Mouse (Mus musculus) neural tube, embryonic 12.5 days (tissue): Measurements from ENCODE around the gene Dnase1l3. TPM values are rescaled to one million over a fixed set of nuclear protein-coding genes. Genes with fewer than 3 reads are reported as not detected.
A peak's percentile ranks its signal among the peaks of the same experiment; 100 is the strongest.

Source experiments
- ATAC-seq: fragments of 200-750 bp; cut with Nextera tagmentation; 2 replicates; pipeline ENCODE4 v1.8.0; 2017; ENCODE audit warnings: low read depth, mild to moderate bottlenecking, moderate TSS enrichment, moderate library complexity; ENCODE audit not compliant: low FRiP score
- H3K27ac ChIP-seq: fragments of 300-500 bp; sonication (generic); 2 replicates; pipeline ENCODE4 v1.5.1; 2016
- H3K27me3 ChIP-seq: fragments of 300-500 bp; sonication (generic); replicated peaks from 2 replicates; pipeline ENCODE4 v1.6.1; 2016; ENCODE audit warnings: mild to moderate bottlenecking
- H3K36me3 ChIP-seq: fragments of 300-500 bp; sonication (generic); 2 replicates; pipeline ENCODE4 v1.6.1; 2016; ENCODE audit warnings: mild to moderate bottlenecking
- H3K4me1 ChIP-seq: fragments of 300-500 bp; sonication (generic); 2 replicates; pipeline ENCODE4 v1.6.1; 2016
- H3K4me2 ChIP-seq: fragments of 300-500 bp; sonication (generic); replicated peaks from 2 replicates; pipeline ENCODE4 v1.6.1; 2016; ENCODE audit warnings: mild to moderate bottlenecking
- H3K4me3 ChIP-seq: fragments of 300-500 bp; sonication (generic); 2 replicates; pipeline ENCODE4 v1.5.1; 2016
- H3K9ac ChIP-seq: fragments of 300-500 bp; sonication (generic); 2 replicates; pipeline ENCODE4 v1.6.1; 2016; ENCODE audit warnings: mild to moderate bottlenecking
- H3K9me3 ChIP-seq: fragments of 300-500 bp; sonication (generic); 2 replicates; pipeline ENCODE4 v1.6.1; 2016; ENCODE audit warnings: mild to moderate bottlenecking
- WGBS: fragments of 180-500 bp; shearing (Covaris S2); methylation state at CpG from one replicate; pipeline ENCODE4 v1.1.7; 2016; 5-methylcytosine and 5-hydroxymethylcytosine counted together
- polyA plus RNA-seq: library from polyadenylated mRNA; unstranded; fragments of >200 nt; fragmentation: Nextera tagmentation; extraction: Ambion mirVana; gene quantifications from 2 replicates; pipeline ENCODE4 v1.2.1, GENCODE M21; 2016

Gene Dnase1l3
- polyA plus RNA-seq, 1 experiment from 2014 or later, result 0.15 TPM

GRCm38 (mm10) chr14:7943101-7943800, 51.1 kb downstream of the Dnase1l3 start:
- no peak for ATAC-seq
- H3K4me2 ChIP-seq, result no peak overlapping the region
- no peaks in the 10 kb centered on the region for H3K27me3 ChIP-seq
- H3K36me3 ChIP-seq, result peaks cover 53% of the 10 kb centered on the region
- H3K9ac ChIP-seq, result no peak overlapping the region
- H3K9me3 ChIP-seq, result no peaks in the 10 kb centered on the region
- no peaks in the 10 kb centered on the region for H3K4me1 ChIP-seq
- WGBS, result 92% methylated on average over 7 of the region's 7 CpGs
- no peak overlapping the region for H3K4me3 ChIP-seq
- H3K27ac ChIP-seq, result no peak overlapping the region

- Histone ChIP-seq H3K9ac (no peak overlapping the region), H3K4me3 (no peak overlapping the region), H3K27ac (no peak overlapping the region), H3K36me3 (peaks cover 52% of the 10 kb centered on the region), H3K9me3 (no peaks in the 10 kb centered on the region), H3K27me3 (no peaks in the 10 kb centered on the region), H3K4me2 (no peak overlapping the region), H3K4me1 (0 out of 2 replicates have a peak, but pooled peaks cover 4% of the 10 kb centered on the region)
- no peak for ATAC-seq
- WGBS, result 83% methylated on average over 5 of the region's 5 CpGs
Observed at GRCm38 (mm10) chr14:7941413-7941812, 53.0 kb downstream of the Dnase1l3 start.

- peaks cover 63% of the 10 kb centered on the region for H3K36me3 ChIP-seq
- 87% methylated on average over 19 of the region's 19 CpGs for WGBS
Observed at GRCm38 (mm10) chr14:7938809-7939784, 55.3 kb downstream of the Dnase1l3 start.

GRCm38 (mm10) chr14:7937052-7937630, 57.2 kb downstream of the Dnase1l3 start:
- Histone ChIP-seq H3K27ac (no peak overlapping the region), H3K9ac (no peak overlapping the region), H3K4me3 (no peak overlapping the region), H3K27me3 (no peaks in the 10 kb centered on the region), H3K36me3 (peaks cover 68% of the 10 kb centered on the region), H3K4me2 (peak overlapping the region; percentile 35; the same call in 1 of the 2 replicates), H3K4me1 (0 out of 2 replicates have a peak, but pooled peaks cover 4% of the 10 kb centered on the region), H3K9me3 (no peaks in the 10 kb centered on the region)
- peak; percentile 48; the same call in 1 of the 2 replicates for ATAC-seq
- 21% methylated on average over 17 of the region's 17 CpGs for WGBS

More at GRCm38 (mm10) chr14:7938809-7939784, 55.3 kb downstream of the Dnase1l3 start:
- H3K27ac ChIP-seq, result no peak overlapping the region
- H3K4me2 ChIP-seq, result no peak overlapping the region
- no peak for ATAC-seq
- no peaks in the 10 kb centered on the region for H3K27me3 ChIP-seq
- H3K9me3 ChIP-seq, result no peaks in the 10 kb centered on the region
- no peak overlapping the region for H3K9ac ChIP-seq
- no peak overlapping the region for H3K4me3 ChIP-seq
- H3K4me1 ChIP-seq, result 0 out of 2 replicates have a peak, but pooled peaks cover 4% of the 10 kb centered on the region

- Histone ChIP-seq H3K9me3 (no peaks in the 10 kb centered on the region), H3K9ac (no peak overlapping the region), H3K27me3 (no peaks in the 10 kb centered on the region), H3K4me2 (no peak overlapping the region), H3K4me3 (no peak overlapping the region), H3K27ac (no peak overlapping the region), H3K36me3 (peaks cover 75% of the 10 kb centered on the region), H3K4me1 (0 out of 2 replicates have a peak, but pooled peaks cover 4% of the 10 kb centered on the region)
- ATAC-seq, result no peak
- 94% methylated on average over 7 of the region's 7 CpGs for WGBS
Observed at GRCm38 (mm10) chr14:7934166-7934565, 60.2 kb downstream of the Dnase1l3 start.

GRCm38 (mm10) chr14:7932151-7932550, 62.2 kb downstream of the Dnase1l3 start:
- H3K27me3 ChIP-seq, result no peaks in the 10 kb centered on the region
- 97% methylated on average over 4 of the region's 4 CpGs for WGBS
- no peak for ATAC-seq
- H3K4me3 ChIP-seq, result no peak overlapping the region
- 0 out of 2 replicates have a peak, but pooled peaks cover 4% of the 10 kb centered on the region for H3K4me1 ChIP-seq
- H3K27ac ChIP-seq, result no peak overlapping the region
- peaks cover 82% of the 10 kb centered on the region for H3K36me3 ChIP-seq
- no peaks in the 10 kb centered on the region for H3K9me3 ChIP-seq
- H3K4me2 ChIP-seq, result no peak overlapping the region
- H3K9ac ChIP-seq, result no peak overlapping the region

- no peaks in the 10 kb centered on the region for H3K27me3 ChIP-seq
- H3K9me3 ChIP-seq, result no peaks in the 10 kb centered on the region
- H3K27ac ChIP-seq, result no peak overlapping the region
- no peak overlapping the region for H3K4me3 ChIP-seq
- ATAC-seq, result no peak
- H3K9ac ChIP-seq, result no peak overlapping the region
- H3K4me1 ChIP-seq, result no peaks in the 10 kb centered on the region
- H3K36me3 ChIP-seq, result peaks cover 86% of the 10 kb centered on the region
- WGBS, result 89% methylated on average over 7 of the region's 7 CpGs
- no peak overlapping the region for H3K4me2 ChIP-seq
Observed at GRCm38 (mm10) chr14:7929029-7929428, 65.3 kb downstream of the Dnase1l3 start.

GRCm38 (mm10) chr14:7928362-7928761, 66.0 kb downstream of the Dnase1l3 start:
- no peaks in the 10 kb centered on the region for H3K4me1 ChIP-seq
- ATAC-seq, result no peak
- no peak overlapping the region for H3K4me2 ChIP-seq
- no peaks in the 10 kb centered on the region for H3K9me3 ChIP-seq
- H3K9ac ChIP-seq, result no peak overlapping the region
- WGBS, result 70% methylated on average over 1 of the region's 1 CpGs
- no peak overlapping the region for H3K27ac ChIP-seq
- H3K27me3 ChIP-seq, result no peaks in the 10 kb centered on the region
- H3K4me3 ChIP-seq, result no peak overlapping the region
- peaks cover 86% of the 10 kb centered on the region for H3K36me3 ChIP-seq

- Histone ChIP-seq H3K4me2 (no peak overlapping the region), H3K4me3 (no peak overlapping the region), H3K27ac (no peak overlapping the region), H3K9ac (no peak overlapping the region), H3K4me1 (no peaks in the 10 kb centered on the region), H3K36me3 (peaks cover 75% of the 10 kb centered on the region), H3K9me3 (no peaks in the 10 kb centered on the region), H3K27me3 (no peaks in the 10 kb centered on the region)
- ATAC-seq, result no peak
Observed at GRCm38 (mm10) chr14:7923635-7924034, 70.7 kb downstream of the Dnase1l3 start.

- H3K9me3 ChIP-seq, result no peaks in the 10 kb centered on the region
- 95% methylated on average over 5 of the region's 5 CpGs for WGBS
- no peak for ATAC-seq
- H3K27ac ChIP-seq, result no peak overlapping the region
- no peaks in the 10 kb centered on the region for H3K4me1 ChIP-seq
- no peak overlapping the region for H3K4me2 ChIP-seq
- no peak overlapping the region for H3K9ac ChIP-seq
- no peaks in the 10 kb centered on the region for H3K27me3 ChIP-seq
- H3K4me3 ChIP-seq, result no peak overlapping the region
- H3K36me3 ChIP-seq, result peaks cover 84% of the 10 kb centered on the region
Observed at GRCm38 (mm10) chr14:7921459-7921858, 72.9 kb downstream of the Dnase1l3 start.

GRCm38 (mm10) chr14:7919921-7920320, 74.5 kb downstream of the Dnase1l3 start:
- 83% methylated on average over 4 of the region's 4 CpGs for WGBS
- peaks cover 78% of the 10 kb centered on the region for H3K36me3 ChIP-seq
- no peak for ATAC-seq

GRCm38 (mm10) chr14:7919309-7919708, 75.1 kb downstream of the Dnase1l3 start:
- no peak overlapping the region for H3K9ac ChIP-seq
- H3K4me1 ChIP-seq, result no peaks in the 10 kb centered on the region
- H3K27ac ChIP-seq, result no peak overlapping the region
- ATAC-seq, result no peak
- H3K4me2 ChIP-seq, result no peak overlapping the region
- peaks cover 77% of the 10 kb centered on the region for H3K36me3 ChIP-seq
- H3K27me3 ChIP-seq, result no peaks in the 10 kb centered on the region
- no peaks in the 10 kb centered on the region for H3K9me3 ChIP-seq
- no peak overlapping the region for H3K4me3 ChIP-seq
- WGBS, result 96% methylated on average over 5 of the region's 5 CpGs

More at GRCm38 (mm10) chr14:7919921-7920320, 74.5 kb downstream of the Dnase1l3 start:
- Histone ChIP-seq H3K27me3 (no peaks in the 10 kb centered on the region), H3K4me1 (no peaks in the 10 kb centered on the region), H3K4me2 (no peak overlapping the region), H3K9me3 (no peaks in the 10 kb centered on the region), H3K27ac (no peak overlapping the region), H3K9ac (no peak overlapping the region), H3K4me3 (no peak overlapping the region)
